Mouse (Mus musculus): ENCODE measurements around the gene Syt12. TPM values are rescaled to one million over a fixed set of nuclear protein-coding genes. Genes with fewer than 3 reads are reported as not detected.

Syt12 gene
- 4.1 and 5.9 TPM in 2 replicates for polyA plus RNA-seq (2014; fragmentation: Nextera tagmentation; extraction: Ambion mirVana)

GRCm38 (mm10) chr19:4477345-4478189 lies at the start of gene Syt12:
Syt12 (minus strand) TSS chr19:4477447.
- peak within 1 kb of the TSS; percentile 61 for H3K9ac ChIP-seq
- 36% methylated on average over 21 of the region's 21 CpGs for WGBS
- no peak within 1 kb of the TSS for H3K27ac ChIP-seq
- peak within 1 kb of the TSS; percentile 50 for H3K4me3 ChIP-seq (replicated peaks; ENCODE audit: low read length)
- peaks cover 8% of the 10 kb centered on the region; the same call in 1 of the 2 replicates for H3K4me1 ChIP-seq (replicated peaks; ENCODE audit: control insufficient read depth, insufficient read depth, low read length)
- no peaks in the 10 kb centered on the region for H3K36me3 ChIP-seq (replicated peaks; ENCODE audit: control insufficient read depth, insufficient read depth)
- ATAC-seq (ENCODE audit: low FRiP score): no peak
- H3K4me2 ChIP-seq (replicated peaks): peak within 1 kb of the TSS; percentile 94
- H3K9me3 ChIP-seq (ENCODE audit: control insufficient read depth, low read length): no peaks in the 10 kb centered on the region
- H3K27me3 ChIP-seq (ENCODE audit: control insufficient read depth, insufficient read depth, low read length): peaks cover 37% of the 10 kb centered on the region
- DNase-seq (ENCODE audit: low spot score): no peak

- H3K9ac ChIP-seq: no peak overlapping the region
- ATAC-seq (ENCODE audit: low FRiP score): no peak
- H3K27me3 ChIP-seq (ENCODE audit: control insufficient read depth, insufficient read depth, low read length): no peaks in the 10 kb centered on the region
- H3K36me3 ChIP-seq (replicated peaks; ENCODE audit: control insufficient read depth, insufficient read depth): no peaks in the 10 kb centered on the region
- WGBS: 88% methylated on average over 3 of the region's 3 CpGs
- H3K27ac ChIP-seq: no peak overlapping the region
- DNase-seq (ENCODE audit: low spot score): no peak
- no peaks in the 10 kb centered on the region for H3K4me1 ChIP-seq (replicated peaks; ENCODE audit: control insufficient read depth, insufficient read depth, low read length)
- H3K4me3 ChIP-seq (replicated peaks; ENCODE audit: low read length): no peak overlapping the region
- no peak overlapping the region for H3K4me2 ChIP-seq (replicated peaks)
- no peaks in the 10 kb centered on the region for H3K9me3 ChIP-seq (ENCODE audit: control insufficient read depth, low read length)
These were observed 44.3 kb upstream of the Syt12 start for GRCm38 (mm10) chr19:4521426-4522050.

GRCm38 (mm10) chr19:4517483-4517882 lies 40.2 kb upstream of the Syt12 start:
- H3K9me3 ChIP-seq (ENCODE audit: control insufficient read depth, low read length): no peaks in the 10 kb centered on the region
- no peak overlapping the region for H3K9ac ChIP-seq
- 74% methylated on average over 1 of the region's 1 CpGs for WGBS
- H3K36me3 ChIP-seq (replicated peaks; ENCODE audit: control insufficient read depth, insufficient read depth): no peaks in the 10 kb centered on the region
- no peak overlapping the region for H3K27ac ChIP-seq
- DNase-seq (ENCODE audit: low spot score) (no peak), ATAC-seq (ENCODE audit: low FRiP score) (no peak)
- H3K4me3 ChIP-seq (replicated peaks; ENCODE audit: low read length): no peak overlapping the region
- no peaks in the 10 kb centered on the region for H3K27me3 ChIP-seq (ENCODE audit: control insufficient read depth, insufficient read depth, low read length)
- no peak overlapping the region for H3K4me2 ChIP-seq (replicated peaks)
- H3K4me1 ChIP-seq (replicated peaks; ENCODE audit: control insufficient read depth, insufficient read depth, low read length): no peaks in the 10 kb centered on the region; the same call in 1 of the 2 replicates

GRCm38 (mm10) chr19:4516288-4516687 lies 39.0 kb upstream of the Syt12 start:
- Histone ChIP-seq H3K36me3 (replicated peaks; ENCODE audit: control insufficient read depth, insufficient read depth) (no peaks in the 10 kb centered on the region), H3K27ac (no peak overlapping the region), H3K4me2 (replicated peaks) (no peak overlapping the region), H3K27me3 (ENCODE audit: control insufficient read depth, insufficient read depth, low read length) (0 out of 2 replicates have a peak, but pooled peaks cover 3% of the 10 kb centered on the region), H3K9me3 (ENCODE audit: control insufficient read depth, low read length) (no peaks in the 10 kb centered on the region), H3K4me1 (replicated peaks; ENCODE audit: control insufficient read depth, insufficient read depth, low read length) (no peaks in the 10 kb centered on the region; the same call in 1 of the 2 replicates), H3K4me3 (replicated peaks; ENCODE audit: low read length) (no peak overlapping the region), H3K9ac (no peak overlapping the region)
- DNase-seq (ENCODE audit: low spot score) (no peak), ATAC-seq (ENCODE audit: low FRiP score) (no peak)
- 79% methylated on average over 2 of the region's 2 CpGs for WGBS

- ATAC-seq (ENCODE audit: low FRiP score): no peak
- DNase-seq (ENCODE audit: low spot score): peak; percentile 49
These were observed 38.5 kb upstream of the Syt12 start for GRCm38 (mm10) chr19:4515746-4516145.

GRCm38 (mm10) chr19:4513236-4513858 lies 36.1 kb upstream of the Syt12 start:
- no peak overlapping the region for H3K9ac ChIP-seq
- H3K4me2 ChIP-seq (replicated peaks): no peak overlapping the region
- WGBS: 76% methylated on average over 4 of the region's 4 CpGs
- peaks cover 6% of the 10 kb centered on the region; the same call in 1 of the 2 replicates for H3K4me1 ChIP-seq (replicated peaks; ENCODE audit: control insufficient read depth, insufficient read depth, low read length)
- no peaks in the 10 kb centered on the region for H3K36me3 ChIP-seq (replicated peaks; ENCODE audit: control insufficient read depth, insufficient read depth)
- 0 out of 2 replicates have a peak, but pooled peaks cover 9% of the 10 kb centered on the region for H3K27me3 ChIP-seq (ENCODE audit: control insufficient read depth, insufficient read depth, low read length)
- DNase-seq (ENCODE audit: low spot score) (no peak), ATAC-seq (ENCODE audit: low FRiP score) (no peak)
- H3K4me3 ChIP-seq (replicated peaks; ENCODE audit: low read length): no peak overlapping the region
- H3K9me3 ChIP-seq (ENCODE audit: control insufficient read depth, low read length): no peaks in the 10 kb centered on the region
- H3K27ac ChIP-seq: no peak overlapping the region

More at GRCm38 (mm10) chr19:4515746-4516145, 38.5 kb upstream of the Syt12 start:
- Histone ChIP-seq H3K4me3 (replicated peaks; ENCODE audit: low read length) (no peak overlapping the region), H3K27ac (0 out of 2 replicates have a peak overlapping the region, but pooled peaks have one; percentile 21), H3K27me3 (ENCODE audit: control insufficient read depth, insufficient read depth, low read length) (0 out of 2 replicates have a peak, but pooled peaks cover 8% of the 10 kb centered on the region), H3K9ac (no peak overlapping the region), H3K36me3 (replicated peaks; ENCODE audit: control insufficient read depth, insufficient read depth) (no peaks in the 10 kb centered on the region), H3K4me1 (replicated peaks; ENCODE audit: control insufficient read depth, insufficient read depth, low read length) (peaks cover 4% of the 10 kb centered on the region; the same call in 1 of the 2 replicates), H3K9me3 (ENCODE audit: control insufficient read depth, low read length) (no peaks in the 10 kb centered on the region), H3K4me2 (replicated peaks) (no peak overlapping the region)
- WGBS: 46% methylated on average over 2 of the region's 2 CpGs

GRCm38 (mm10) chr19:4511116-4511841 lies 34.0 kb upstream of the Syt12 start:
- 0 out of 2 replicates have a peak, but pooled peaks cover 9% of the 10 kb centered on the region for H3K27me3 ChIP-seq (ENCODE audit: control insufficient read depth, insufficient read depth, low read length)
- peak overlapping the region; percentile 83 for H3K4me2 ChIP-seq (replicated peaks)
- no peaks in the 10 kb centered on the region for H3K9me3 ChIP-seq (ENCODE audit: control insufficient read depth, low read length)
- H3K36me3 ChIP-seq (replicated peaks; ENCODE audit: control insufficient read depth, insufficient read depth): no peaks in the 10 kb centered on the region
- DNase-seq (ENCODE audit: low spot score): no peak
- ATAC-seq (ENCODE audit: low FRiP score): no peak
- no peak overlapping the region for H3K27ac ChIP-seq
- H3K4me3 ChIP-seq (replicated peaks; ENCODE audit: low read length): peak overlapping the region; percentile 64
- H3K4me1 ChIP-seq (replicated peaks; ENCODE audit: control insufficient read depth, insufficient read depth, low read length): peaks cover 6% of the 10 kb centered on the region; the same call in 1 of the 2 replicates
- H3K9ac ChIP-seq: peak overlapping the region; percentile 55; the same call in 1 of the 2 replicates
- WGBS: 9% methylated on average over 13 of the region's 13 CpGs

- peak within 1 kb of the TSS; percentile 64 for H3K4me3 ChIP-seq (replicated peaks; ENCODE audit: low read length)
- H3K9ac ChIP-seq: peak within 1 kb of the TSS; percentile 55
- H3K36me3 ChIP-seq (replicated peaks; ENCODE audit: control insufficient read depth, insufficient read depth): no peaks in the 10 kb centered on the region
- H3K4me2 ChIP-seq (replicated peaks): peak within 1 kb of the TSS; percentile 83
- WGBS: under 1% methylated on average over 82 of the region's 82 CpGs
- no peaks in the 10 kb centered on the region for H3K9me3 ChIP-seq (ENCODE audit: control insufficient read depth, low read length)
- 0 out of 2 replicates have a peak within 1 kb of the TSS, but pooled peaks have one; percentile 32 for H3K27ac ChIP-seq
- 0 out of 2 replicates have a peak, but pooled peaks cover 9% of the 10 kb centered on the region for H3K27me3 ChIP-seq (ENCODE audit: control insufficient read depth, insufficient read depth, low read length)
- H3K4me1 ChIP-seq (replicated peaks; ENCODE audit: control insufficient read depth, insufficient read depth, low read length): peaks cover 6% of the 10 kb centered on the region; the same call in 1 of the 2 replicates
- DNase-seq (ENCODE audit: low spot score) (peak; percentile 96), ATAC-seq (ENCODE audit: low FRiP score) (peak; percentile 100)
These were observed 33.0 kb upstream of the Syt12 start, which contains the start of gene Pcx for GRCm38 (mm10) chr19:4509986-4510963. Pcx (plus strand) TSS chr19:4510472.
